Mouse (Mus musculus) kidney, adult 18-20 months (tissue): ENCODE results near the gene Elmo1.

Source experiments
- DNase-seq: peaks from one replicate; pipeline ENCODE4 v3.0.0; 2021

Elmo1 gene

GRCm38 (mm10) chr13:20288393-20288792 lies 198.0 kb downstream of the Elmo1 start:
- DNase-seq = no peak

- DNase-seq = no peak
Observed at GRCm38 (mm10) chr13:20290412-20290811, 200.0 kb downstream of the Elmo1 start.

- DNase-seq = no peak
Observed at GRCm38 (mm10) chr13:20292348-20292747, 202.0 kb downstream of the Elmo1 start.

GRCm38 (mm10) chr13:20295278-20295970 lies 205.0 kb downstream of the Elmo1 start:
- no peak for DNase-seq

GRCm38 (mm10) chr13:20297841-20298240 lies 207.4 kb downstream of the Elmo1 start:
- DNase-seq = peak; percentile 53

GRCm38 (mm10) chr13:20299424-20299823 lies 209.0 kb downstream of the Elmo1 start:
- DNase-seq = peak; percentile 8

GRCm38 (mm10) chr13:20300052-20300564 lies 209.7 kb downstream of the Elmo1 start:
- DNase-seq = no peak

- DNase-seq = no peak
Observed at GRCm38 (mm10) chr13:20300626-20301025, 210.2 kb downstream of the Elmo1 start.

GRCm38 (mm10) chr13:20301760-20302159 lies 211.4 kb downstream of the Elmo1 start:
- no peak for DNase-seq

- DNase-seq = no peak
Observed at GRCm38 (mm10) chr13:20305621-20306020, 215.2 kb downstream of the Elmo1 start.

- no peak for DNase-seq
Observed at GRCm38 (mm10) chr13:20306180-20307177, 216.1 kb downstream of the Elmo1 start.

GRCm38 (mm10) chr13:20307381-20307780 lies 217.0 kb downstream of the Elmo1 start:
- DNase-seq = no peak

- DNase-seq = peak; percentile 84
Observed at GRCm38 (mm10) chr13:20311612-20312011, 221.2 kb downstream of the Elmo1 start.

GRCm38 (mm10) chr13:20313345-20313744 lies 222.9 kb downstream of the Elmo1 start:
- DNase-seq = no peak

GRCm38 (mm10) chr13:20316139-20316538 lies 225.7 kb downstream of the Elmo1 start:
- DNase-seq = no peak

- DNase-seq = no peak
Observed at GRCm38 (mm10) chr13:20318615-20319219, 228.3 kb downstream of the Elmo1 start.

- no peak for DNase-seq
Observed at GRCm38 (mm10) chr13:20320232-20320631, 229.8 kb downstream of the Elmo1 start.

- no peak for DNase-seq
Observed at GRCm38 (mm10) chr13:20323478-20323877, 233.1 kb downstream of the Elmo1 start.

GRCm38 (mm10) chr13:20327064-20327463 lies 236.7 kb downstream of the Elmo1 start:
- no peak for DNase-seq

- DNase-seq = no peak
Observed at GRCm38 (mm10) chr13:20327975-20328374, 237.6 kb downstream of the Elmo1 start.

- no peak for DNase-seq
Observed at GRCm38 (mm10) chr13:20328672-20329071, 238.3 kb downstream of the Elmo1 start.

GRCm38 (mm10) chr13:20330954-20331353 lies 240.6 kb downstream of the Elmo1 start:
- DNase-seq = no peak
